Mouse (Mus musculus): ENCODE results near the gene Kansl3.

Kansl3 gene

GRCm38 (mm10) chr1:36368969-36369645 is at the start of gene Kansl3:
Gene Kansl3, minus strand, starts transcription at chr1:36369181.
- peak; percentile 91 to 92 for DNase-seq (ENCODE audit: low spot score in 2 of 2)

- DNase-seq (ENCODE audit: low spot score in 2 of 2), result no peak
Measured at GRCm38 (mm10) chr1:36404531-36404930, 35.5 kb upstream of the Kansl3 start.

GRCm38 (mm10) chr1:36401509-36401908 is 32.5 kb upstream of the Kansl3 start:
- no peak for DNase-seq (ENCODE audit: low spot score in 2 of 2)

GRCm38 (mm10) chr1:36397041-36397440 is 28.1 kb upstream of the Kansl3 start:
- DNase-seq (ENCODE audit: low spot score in 2 of 2), result no peak

GRCm38 (mm10) chr1:36379582-36379981 is 10.6 kb upstream of the Kansl3 start:
- no peak for DNase-seq (ENCODE audit: low spot score in 2 of 2)

GRCm38 (mm10) chr1:36378880-36379279 is 9.9 kb upstream of the Kansl3 start:
- DNase-seq (ENCODE audit: low spot score in 2 of 2), result no peak

- no peak for DNase-seq (ENCODE audit: low spot score in 2 of 2)
Measured at GRCm38 (mm10) chr1:36371934-36372845, 3.2 kb upstream of the Kansl3 start, which contains the start of gene Fer1l5. Gene Fer1l5, plus strand, starts transcription at chr1:36372291.

GRCm38 (mm10) chr1:36370918-36371317 is 1.9 kb upstream of the Kansl3 start:
- no peak for DNase-seq (ENCODE audit: low spot score in 2 of 2)

- peak in 1 of 2 experiments; percentile 68 for DNase-seq (ENCODE audit: low spot score in 2 of 2)
Measured at GRCm38 (mm10) chr1:36368112-36368968, 641 bp downstream of the Kansl3 start.

GRCm38 (mm10) chr1:36367698-36368097 is 1.3 kb downstream of the Kansl3 start:
- no peak for DNase-seq (ENCODE audit: low spot score in 2 of 2)

- no peak for DNase-seq (ENCODE audit: low spot score in 2 of 2)
Measured at GRCm38 (mm10) chr1:36356955-36357695, 11.9 kb downstream of the Kansl3 start.

- no peak for DNase-seq (ENCODE audit: low spot score in 2 of 2)
Measured at GRCm38 (mm10) chr1:36352351-36352750, 16.6 kb downstream of the Kansl3 start.

GRCm38 (mm10) chr1:36342547-36342946 is 26.4 kb downstream of the Kansl3 start:
- DNase-seq (ENCODE audit: low spot score in 2 of 2), result no peak

GRCm38 (mm10) chr1:36332955-36333887 is 35.8 kb downstream of the Kansl3 start:
- no peak for DNase-seq (ENCODE audit: low spot score in 2 of 2)

- no peak for DNase-seq (ENCODE audit: low spot score in 2 of 2)
Measured at GRCm38 (mm10) chr1:36331743-36332142, 37.2 kb downstream of the Kansl3 start.

GRCm38 (mm10) chr1:36326815-36327214 is 42.2 kb downstream of the Kansl3 start:
- DNase-seq (ENCODE audit: low spot score in 2 of 2), result no peak

GRCm38 (mm10) chr1:36325900-36326321 is 43.1 kb downstream of the Kansl3 start:
- DNase-seq (ENCODE audit: low spot score in 2 of 2), result no peak

GRCm38 (mm10) chr1:36323746-36324448 is 45.1 kb downstream of the Kansl3 start:
- peak in 1 of 2 experiments; percentile 42 for DNase-seq (ENCODE audit: low spot score in 2 of 2)

GRCm38 (mm10) chr1:36323076-36323475 is 45.9 kb downstream of the Kansl3 start:
- DNase-seq (ENCODE audit: low spot score in 2 of 2), result no peak

Measured in spleen, postnatal 10 days (tissue).